Mouse (Mus musculus) intestine, embryonic 14.5 days (tissue): Measurements from ENCODE around the gene Olfr1449. TPM values are rescaled to one million over a fixed set of nuclear protein-coding genes. Genes with fewer than 3 reads are reported as not detected.
"Not testable (repeated sequence)": the region's sequence is repeated elsewhere in the genome, so short reads cannot be mapped to it uniquely, and the experiment has no call there.

Experiments
- ATAC-seq: fragments of 200-750 bp; cut with Nextera tagmentation; replicated peaks from 2 replicates; pipeline ENCODE4 v1.8.0; 2017; ENCODE audit warnings: low read depth, moderate number of reproducible peaks, moderate TSS enrichment, moderate library complexity; ENCODE audit not compliant: low FRiP score, low TSS enrichment
- DNase-seq: peaks from one replicate; pipeline ENCODE4 v3.0.0-alpha.2; 2018; ENCODE audit warnings: low spot score
- H3K27ac ChIP-seq: fragments of 300-500 bp; sonication (generic); 2 replicates; pipeline ENCODE4 v1.5.1; 2014; ENCODE audit warnings: low read depth, mild to moderate bottlenecking, control low read depth
- H3K27me3 ChIP-seq: fragments of 300-500 bp; sonication (generic); replicated peaks from 2 replicates; pipeline ENCODE4 v1.6.1; 2014; ENCODE audit warnings: low read length, control low read depth; ENCODE audit not compliant: control insufficient read depth, insufficient read depth
- H3K36me3 ChIP-seq: fragments of 300-500 bp; sonication (generic); 2 replicates; pipeline ENCODE4 v1.6.1; 2014; ENCODE audit warnings: low read length, control low read depth; ENCODE audit not compliant: control insufficient read depth, insufficient read depth
- H3K4me1 ChIP-seq: fragments of 300-500 bp; sonication (generic); replicated peaks from 2 replicates; pipeline ENCODE4 v1.6.1; 2014; ENCODE audit warnings: low read length, control low read depth, mixed read lengths; ENCODE audit not compliant: control insufficient read depth, insufficient read depth
- H3K4me2 ChIP-seq: fragments of 300-500 bp; sonication (generic); 2 replicates; pipeline ENCODE4 v1.6.1; 2014; ENCODE audit warnings: low read length
- H3K4me3 ChIP-seq: fragments of 300-500 bp; sonication (generic); 2 replicates; pipeline ENCODE4 v1.5.1; 2014; ENCODE audit warnings: low read depth, low read length, control low read depth, mixed read lengths
- H3K9ac ChIP-seq: fragments of 300-500 bp; sonication (generic); 2 replicates; pipeline ENCODE4 v1.6.1; 2014; ENCODE audit warnings: mild to moderate bottlenecking, low read length
- H3K9me3 ChIP-seq: fragments of 300-500 bp; sonication (generic); 2 replicates; pipeline ENCODE4 v1.6.1; 2016; ENCODE audit warnings: low read length, control low read depth; ENCODE audit not compliant: control insufficient read depth
- WGBS: fragments of 180-500 bp; shearing (Covaris S2); extraction: QIAGEN DNeasy Blood & Tissue Kit; methylation state at CpG from one replicate; pipeline ENCODE4 v1.1.7; 2014; 5-methylcytosine and 5-hydroxymethylcytosine counted together
- polyA plus RNA-seq: library from polyadenylated mRNA; unstranded; fragments of >200 nt; fragmentation: Nextera tagmentation; extraction: Ambion mirVana; gene quantifications from 2 replicates; pipeline ENCODE4 v1.2.1, GENCODE M21; 2014

Olfr1449 gene
- polyA plus RNA-seq, result not detected in 2 replicates

GRCm38 (mm10) chr19:12930540-12930939 is at the start of gene Olfr1449:
TSS of gene Olfr1449 (plus strand) at chr19:12930840.
- DNase-seq, result no peak
- H3K27ac ChIP-seq, result no peak within 1 kb of the TSS
- no peak for ATAC-seq
- no peaks in the 10 kb centered on the region for H3K36me3 ChIP-seq
- H3K9ac ChIP-seq, result no peak within 1 kb of the TSS
- H3K4me1 ChIP-seq, result no peaks in the 10 kb centered on the region
- H3K4me2 ChIP-seq, result no peak within 1 kb of the TSS
- H3K4me3 ChIP-seq, result no peak within 1 kb of the TSS
- no peaks in the 10 kb centered on the region for H3K9me3 ChIP-seq
- H3K27me3 ChIP-seq, result no peaks in the 10 kb centered on the region

- ATAC-seq (no peak), DNase-seq (no peak)
- H3K4me1 ChIP-seq, result no peaks in the 10 kb centered on the region
- no peak within 1 kb of the TSS for H3K9ac ChIP-seq
- WGBS, result 89% methylated on average over 2 of the region's 2 CpGs
- no peaks in the 10 kb centered on the region for H3K27me3 ChIP-seq
- H3K27ac ChIP-seq, result no peak within 1 kb of the TSS
- no peak within 1 kb of the TSS for H3K4me3 ChIP-seq
- no peaks in the 10 kb centered on the region for H3K36me3 ChIP-seq
- H3K4me2 ChIP-seq, result no peak within 1 kb of the TSS
- H3K9me3 ChIP-seq, result no peaks in the 10 kb centered on the region
These were observed 47.1 kb upstream of the Olfr1449 start, which contains the start of gene Olfr1445 for GRCm38 (mm10) chr19:12883555-12883954. TSS of gene Olfr1445 (plus strand) at chr19:12883855.

GRCm38 (mm10) chr19:12893424-12893823 is 37.2 kb upstream of the Olfr1449 start, which contains the start of gene Olfr1446:
TSS of gene Olfr1446 (minus strand) at chr19:12893524.
- H3K4me3 ChIP-seq, result no peak within 1 kb of the TSS
- DNase-seq, result no peak
- H3K4me1 ChIP-seq, result no peaks in the 10 kb centered on the region
- no peak within 1 kb of the TSS for H3K27ac ChIP-seq
- WGBS, result 91% methylated on average over 1 of the region's 1 CpGs
- no peak within 1 kb of the TSS for H3K9ac ChIP-seq
- no peaks in the 10 kb centered on the region for H3K9me3 ChIP-seq
- no peaks in the 10 kb centered on the region for H3K36me3 ChIP-seq
- H3K27me3 ChIP-seq, result no peaks in the 10 kb centered on the region
- H3K4me2 ChIP-seq, result no peak within 1 kb of the TSS
- ATAC-seq, result no peak

GRCm38 (mm10) chr19:12903643-12904042 is 27.0 kb upstream of the Olfr1449 start, which contains the start of gene Olfr1447:
TSS of gene Olfr1447 (minus strand) at chr19:12903743.
- H3K9me3 ChIP-seq, result no peaks in the 10 kb centered on the region
- no peaks in the 10 kb centered on the region for H3K4me1 ChIP-seq
- 97% methylated on average over 1 of the region's 1 CpGs for WGBS

GRCm38 (mm10) chr19:12924319-12924718 is 6.3 kb upstream of the Olfr1449 start, which contains the start of gene Olfr1448:
TSS of gene Olfr1448 (minus strand) at chr19:12924419.
- no peak for DNase-seq
- H3K27ac ChIP-seq, result no peak within 1 kb of the TSS
- no peaks in the 10 kb centered on the region for H3K27me3 ChIP-seq
- 78% methylated on average over 1 of the region's 1 CpGs for WGBS
- H3K36me3 ChIP-seq, result no peaks in the 10 kb centered on the region
- H3K4me3 ChIP-seq, result no peak within 1 kb of the TSS
- no peak for ATAC-seq
- H3K9me3 ChIP-seq, result no peaks in the 10 kb centered on the region
- H3K4me2 ChIP-seq, result no peak within 1 kb of the TSS
- no peaks in the 10 kb centered on the region for H3K4me1 ChIP-seq
- no peak within 1 kb of the TSS for H3K9ac ChIP-seq

More at GRCm38 (mm10) chr19:12903643-12904042, 27.0 kb upstream of the Olfr1449 start, which contains the start of gene Olfr1447:
- H3K36me3 ChIP-seq, result no peaks in the 10 kb centered on the region
- no peak within 1 kb of the TSS for H3K9ac ChIP-seq
- H3K4me3 ChIP-seq, result no peak within 1 kb of the TSS
- H3K27ac ChIP-seq, result no peak within 1 kb of the TSS
- ATAC-seq (no peak), DNase-seq (no peak)
- H3K4me2 ChIP-seq, result no peak within 1 kb of the TSS
- H3K27me3 ChIP-seq, result no peaks in the 10 kb centered on the region

GRCm38 (mm10) chr19:12949958-12950357 is 19.3 kb downstream of the Olfr1449 start, which contains the start of gene Olfr1450:
TSS of gene Olfr1450 (plus strand) at chr19:12950258.
- H3K27ac ChIP-seq, result no peak within 1 kb of the TSS
- H3K9ac ChIP-seq, result no peak within 1 kb of the TSS
- H3K4me1 ChIP-seq, result no peaks in the 10 kb centered on the region
- no peak for DNase-seq
- no peak within 1 kb of the TSS for H3K4me3 ChIP-seq
- no peaks in the 10 kb centered on the region for H3K9me3 ChIP-seq
- H3K36me3 ChIP-seq, result no peaks in the 10 kb centered on the region
- no peaks in the 10 kb centered on the region for H3K27me3 ChIP-seq
- no peak for ATAC-seq
- H3K4me2 ChIP-seq, result no peak within 1 kb of the TSS
- WGBS, result 87% methylated on average over 1 of the region's 1 CpGs

- DNase-seq, H3K4me2 ChIP-seq, H3K4me1 ChIP-seq, H3K4me3 ChIP-seq, ATAC-seq, H3K9me3 ChIP-seq, H3K27me3 ChIP-seq, H3K27ac ChIP-seq, H3K9ac ChIP-seq, H3K36me3 ChIP-seq: not testable (repeated sequence)
- WGBS, result 86% methylated on average over 5 of the region's 5 CpGs
These were observed 39.4 kb downstream of the Olfr1449 start for GRCm38 (mm10) chr19:12970082-12970481.

Other genes starting within 250 kb of the Olfr1449 start
- gene Keg1, start 235.1 kb upstream of the Olfr1449 start, polyA plus RNA-seq, result 0.32 and 0.43 TPM in 2 replicates
- 0.77 TPM in 1 of 2 replicates, not detected in the other for gene Cntf, start 165.2 kb upstream of the Olfr1449 start, polyA plus RNA-seq
- 9.1 and 10.4 TPM in 2 replicates for gene Zfp91, start 134.7 kb upstream of the Olfr1449 start, polyA plus RNA-seq
- 2.3 TPM in 2 replicates for gene Lpxn, start 134.6 kb upstream of the Olfr1449 start, polyA plus RNA-seq
- gene Gm5244, start 84.2 kb upstream of the Olfr1449 start, polyA plus RNA-seq, result not detected in 2 replicates
- gene Olfr1444, start 73.6 kb upstream of the Olfr1449 start, polyA plus RNA-seq, result not detected in 2 replicates
- not detected in 2 replicates for gene Olfr1445, start 47.0 kb upstream of the Olfr1449 start, polyA plus RNA-seq
- gene Olfr1446, start 37.3 kb upstream of the Olfr1449 start, polyA plus RNA-seq, result not detected in 2 replicates
- gene Olfr1447, start 27.1 kb upstream of the Olfr1449 start, polyA plus RNA-seq, result not detected in 2 replicates
- not detected in 2 replicates for gene Olfr1448, start 6.4 kb upstream of the Olfr1449 start, polyA plus RNA-seq
- not detected in 2 replicates for gene Olfr1450, start 19.4 kb downstream of the Olfr1449 start, polyA plus RNA-seq
- not detected in 2 replicates for gene Olfr1451, start 64.2 kb downstream of the Olfr1449 start, polyA plus RNA-seq
- gene Olfr1453, start 97.5 kb downstream of the Olfr1449 start, polyA plus RNA-seq, result not detected in 2 replicates
- not detected in 2 replicates for gene Olfr1454, start 129.8 kb downstream of the Olfr1449 start, polyA plus RNA-seq
- not detected in 2 replicates for gene Olfr1457, start 167.1 kb downstream of the Olfr1449 start, polyA plus RNA-seq
- gene Olfr1458, start 175.9 kb downstream of the Olfr1449 start, polyA plus RNA-seq, result not detected in 2 replicates
- 0.03 TPM in 1 of 2 replicates, not detected in the other for gene Olfr1459, start 218.7 kb downstream of the Olfr1449 start, polyA plus RNA-seq
- gene Olfr1461, start 232.2 kb downstream of the Olfr1449 start, polyA plus RNA-seq, result not detected in 2 replicates